Mouse (Mus musculus) CD4-positive, CD25-positive, alpha-beta regulatory T cell, adult 4 months (primary cell): ENCODE measurements at regions not wholly inside any gene's neighbourhood (a gene's known extent, or its start where the extent isn't known, plus 50 kb on each side); places are given as distances from the start of the nearest gene placed in this dataset.
"Not testable (repeated sequence)": the region's sequence is repeated elsewhere in the genome, so short reads cannot be mapped to it uniquely, and the experiment has no call there.

Source experiments
- ATAC-seq: one replicate; pipeline ENCODE4 v1.8.0; 2017

GRCm38 (mm10) chr10:118603857-118604414, 163.1 kb downstream of the Ifng start:
- ATAC-seq: no peak

- ATAC-seq: peak; percentile 90
These were observed 164.4 kb downstream of the Ifng start for GRCm38 (mm10) chr10:118605156-118605821.

- no peak for ATAC-seq
These were observed 166.6 kb downstream of the Ifng start for GRCm38 (mm10) chr10:118607418-118607817.

GRCm38 (mm10) chr10:118608376-118609145, 167.7 kb downstream of the Ifng start:
- no peak for ATAC-seq

- ATAC-seq: no peak
These were observed 168.3 kb downstream of the Ifng start for GRCm38 (mm10) chr10:118609157-118609556.

- ATAC-seq: no peak
These were observed 170.1 kb downstream of the Ifng start for GRCm38 (mm10) chr10:118610868-118611461.

- ATAC-seq: no peak
These were observed 171.2 kb downstream of the Ifng start for GRCm38 (mm10) chr10:118612091-118612490.

- no peak for ATAC-seq
These were observed 172.3 kb downstream of the Ifng start for GRCm38 (mm10) chr10:118613056-118613695.

GRCm38 (mm10) chr10:118614251-118614865, 173.5 kb downstream of the Ifng start:
- no peak for ATAC-seq

GRCm38 (mm10) chr10:118615131-118616020, 174.5 kb downstream of the Ifng start:
- no peak for ATAC-seq

- ATAC-seq: no peak
These were observed 175.3 kb downstream of the Ifng start for GRCm38 (mm10) chr10:118616031-118616615.

GRCm38 (mm10) chr10:118617291-118618044, 176.6 kb downstream of the Ifng start:
- no peak for ATAC-seq

GRCm38 (mm10) chr10:118618251-118618650, 177.4 kb downstream of the Ifng start:
- ATAC-seq: not testable (repeated sequence)

- ATAC-seq: no peak
These were observed 178.1 kb downstream of the Ifng start for GRCm38 (mm10) chr10:118618766-118619600.

GRCm38 (mm10) chr10:118619601-118620000, 178.8 kb downstream of the Ifng start:
- ATAC-seq: no peak

GRCm38 (mm10) chr10:118620611-118621010, 179.8 kb downstream of the Ifng start:
- no peak for ATAC-seq

- ATAC-seq: no peak
These were observed 180.7 kb downstream of the Ifng start for GRCm38 (mm10) chr10:118621546-118621945.

- ATAC-seq: no peak
These were observed 181.3 kb downstream of the Ifng start for GRCm38 (mm10) chr10:118622131-118622530.

- no peak for ATAC-seq
These were observed 182.1 kb downstream of the Ifng start for GRCm38 (mm10) chr10:118622916-118623315.
